8 mouse cellular contexts compared by ENCODE assay signal in genomic region chr5:134873956-134874879, GRCm38 (mm10). TPM values are rescaled to one million over a fixed set of nuclear protein-coding genes. Genes with fewer than 3 reads are reported as not detected.
DNase-seq lines count a peak whose midpoint lies in the region; ATAC-seq lines count a peak whose summit lies in the region.

No protein-coding gene starts in this region.

- DNase-seq in kidney, postnatal 14 days, result peak; percentile 41
- no peak for DNase-seq in kidney, adult 18-20 months
- peak; percentile 19 for DNase-seq in cerebellum, adult 9-10 months
- peak; percentile 69 to 86 for DNase-seq in gastrocnemius, postnatal 4 days (ENCODE audit: low spot score in 2 of 2)
- DNase-seq in lung, postnatal 14 days, result peak; percentile 88
- DNase-seq in neural tube, embryonic 10.5 days (ENCODE audit: extremely low spot score, low spot score), result no peak
- no peak for DNase-seq in embryo, embryonic 10.5 days (ENCODE audit: low spot score)

- ATAC-seq in erythroid progenitor cell, adult 5-6 weeks (replicated peaks; ENCODE audit: low FRiP score, poor library complexity, severe bottlenecking), result no peak

RNA-seq across cellular contexts. Expression of gene Tmem270, which starts 32.3 kb away (rescaled TPM):
- not detected for total RNA-seq in gastrocnemius, postnatal 4 days (2021)
- 2.5 TPM in 1 of 2 replicates, not detected in the other for total RNA-seq in erythroid progenitor cell, adult 5-6 weeks (2015; ENCODE audit: low replicate concordance)
- not detected in 2 replicates for total RNA-seq in erythroid progenitor cell, adult 5-6 weeks (2017; ENCODE audit: low replicate concordance)

RNA-seq across cellular contexts. Expression of gene Cldn13, which starts 41.1 kb away (rescaled TPM):
- not detected for total RNA-seq in gastrocnemius, postnatal 4 days (2021)
- 702 and 793 TPM in 2 replicates for total RNA-seq in erythroid progenitor cell, adult 5-6 weeks (2015; ENCODE audit: low replicate concordance)
- 370 and 493 TPM in 2 replicates for total RNA-seq in erythroid progenitor cell, adult 5-6 weeks (2017; ENCODE audit: low replicate concordance)

RNA-seq across cellular contexts. Expression of gene Mettl27, which starts 58.0 kb away (rescaled TPM):
- total RNA-seq in gastrocnemius, postnatal 4 days (2021), result 10 to 100 TPM in 1 of 2 experiments, 1 to 10 TPM in 1; 8.7 to 10.3 TPM
- total RNA-seq in erythroid progenitor cell, adult 5-6 weeks (2015; ENCODE audit: low replicate concordance), result 41.1 and 65.6 TPM in 2 replicates
- 28.3 and 42.1 TPM in 2 replicates for total RNA-seq in erythroid progenitor cell, adult 5-6 weeks (2017; ENCODE audit: low replicate concordance)

Comparison
In these comparisons a context has a peak if more than half of its experiments do, and no peak if none do; other contexts are left out.
1. DNase-seq: peak in kidney, postnatal 14 days (single experiment), cerebellum, adult 9-10 months (single experiment), gastrocnemius, postnatal 4 days (2 of 2) and lung, postnatal 14 days (single experiment); none in kidney, adult 18-20 months (single experiment), neural tube, embryonic 10.5 days (single experiment) and embryo, embryonic 10.5 days (single experiment).
2. RNA of gene Cldn13, which starts 41.1 kb away (total RNA-seq): 370 to 793 TPM in erythroid progenitor cell, adult 5-6 weeks; not detected in gastrocnemius, postnatal 4 days; every median in the first group is over 100 times any median in the second.